Comparison of ENCODE assay signal across 19 mouse cellular contexts in the genomic region with DNA sequence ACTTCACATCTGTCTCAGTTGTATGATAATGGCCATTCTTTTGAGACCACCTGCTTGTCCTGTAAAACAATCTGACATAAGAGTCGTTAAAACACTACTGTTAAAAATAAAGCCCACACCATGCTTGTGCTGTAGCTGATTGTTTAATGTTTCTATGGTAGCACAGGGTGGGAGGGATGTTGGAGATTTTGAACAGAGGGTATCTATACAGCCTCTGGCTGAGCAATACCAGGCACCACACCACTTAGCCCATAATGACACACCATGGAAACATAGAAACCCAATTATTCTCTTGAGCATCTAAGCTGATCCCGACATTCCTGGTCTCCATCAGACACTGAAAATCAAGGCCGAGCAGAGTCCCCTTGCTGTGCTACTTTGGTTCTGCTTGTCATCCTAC. TPM values are rescaled to one million over a fixed set of nuclear protein-coding genes. Genes with fewer than 3 reads are reported as not detected.
"Had no signal": no experiment of that assay in that cellular context is flagged by ENCODE, and none has a peak within 500 bp of the region (broad histone marks: within the 10 kb centered on the region; RNA-seq: fewer than 3 reads in every experiment).

No protein-coding gene starts in this region.

- H3K4me2 ChIP-seq: lung, embryonic 15.5 days; midbrain, embryonic 11.5 days; neural tube, embryonic 12.5 days; stomach, embryonic 15.5 days had no signal

- ATAC-seq: liver, postnatal 0 days; lung, postnatal 0 days had no signal

- H3K36me3 ChIP-seq: lung, embryonic 15.5 days; stomach, embryonic 15.5 days had no signal

- H3K27ac ChIP-seq: lung, embryonic 15.5 days; macrophage; neural tube, embryonic 12.5 days; stomach, embryonic 15.5 days; stomach, postnatal 0 days had no signal

- H3K27me3 ChIP-seq: lung, embryonic 15.5 days; megakaryocyte, embryonic 14.5 days; stomach, embryonic 15.5 days had no signal

- H3K9ac ChIP-seq: liver, postnatal 0 days; lung, embryonic 15.5 days; neural tube, embryonic 12.5 days; stomach, embryonic 15.5 days had no signal

- H3K4me1 ChIP-seq: lung, embryonic 15.5 days; megakaryocyte, embryonic 14.5 days; stomach, embryonic 15.5 days had no signal

- H3K4me3 ChIP-seq: lung, embryonic 15.5 days; megakaryocyte, embryonic 14.5 days; neural tube, embryonic 12.5 days; stomach, embryonic 15.5 days had no signal

- H3K9me3 ChIP-seq: lung, embryonic 15.5 days; megakaryocyte, embryonic 14.5 days; neural tube, embryonic 12.5 days; stomach, embryonic 15.5 days had no signal

- DNase-seq: liver, postnatal 0 days; lung, adult 2 months; lung, postnatal 14 days; lung, postnatal 36 days; midbrain, embryonic 14.5 days; right cerebral cortex, postnatal 14 days; thymus, adult 2 months; thymus, postnatal 25 days; thymus, postnatal 4 days had no signal

RNA-seq across cellular contexts. Expression of a gene that starts 41.0 kb away (rescaled TPM):
- total RNA-seq: monocyte, adult 5-6 weeks; neutrophil, adult 5-6 weeks had no signal
